Mouse (Mus musculus) gastrocnemius, adult 18-20 months (tissue): ENCODE measurements around the gene Lsg1. TPM values are rescaled to one million over a fixed set of nuclear protein-coding genes. Genes with fewer than 3 reads are reported as not detected.
A peak's percentile ranks its signal among the peaks of the same experiment; 100 is the strongest.

Experiments used
- DNase-seq: peaks from one replicate; pipeline ENCODE4 v3.0.0; 2021; ENCODE audit warnings: low spot score
- total RNA-seq, 2 experiments: library from RNA; stranded (reverse); gene quantifications; 2 replicates each; pipeline ENCODE4 v1.2.3; 2021

Lsg1 gene
- total RNA-seq, 2 experiments from 2014 or later = 18.6 to 18.9 TPM

GRCm38 (mm10) chr16:30601046-30601832 lies 13.8 kb upstream of the Lsg1 start:
- peak; percentile 40 for DNase-seq

GRCm38 (mm10) chr16:30600431-30601045 lies 13.1 kb upstream of the Lsg1 start:
- peak; percentile 61 for DNase-seq

GRCm38 (mm10) chr16:30599491-30600268 lies 12.3 kb upstream of the Lsg1 start, which contains the start of gene Fam43a:
Gene Fam43a (plus strand): TSS chr16:30599723.
- peak; percentile 92 for DNase-seq

- DNase-seq = peak; percentile 89
These were observed 9.7 kb upstream of the Lsg1 start for GRCm38 (mm10) chr16:30596959-30597681.

- no peak for DNase-seq
These were observed 8.6 kb upstream of the Lsg1 start for GRCm38 (mm10) chr16:30595835-30596557.

GRCm38 (mm10) chr16:30595356-30595755 lies 8.0 kb upstream of the Lsg1 start:
- no peak for DNase-seq

- no peak for DNase-seq
These were observed 4.6 kb upstream of the Lsg1 start for GRCm38 (mm10) chr16:30591990-30592389.

- DNase-seq = no peak
These were observed 3.1 kb upstream of the Lsg1 start for GRCm38 (mm10) chr16:30590264-30591209.

GRCm38 (mm10) chr16:30586935-30587493 lies 378 bp downstream of the Lsg1 start:
- no peak for DNase-seq

GRCm38 (mm10) chr16:30580765-30581164 lies 6.6 kb downstream of the Lsg1 start:
- DNase-seq = no peak

GRCm38 (mm10) chr16:30576392-30576791 lies 11.0 kb downstream of the Lsg1 start:
- no peak for DNase-seq

GRCm38 (mm10) chr16:30575815-30576214 lies 11.6 kb downstream of the Lsg1 start:
- no peak for DNase-seq

- DNase-seq = no peak
These were observed 15.2 kb downstream of the Lsg1 start for GRCm38 (mm10) chr16:30572239-30572638.

GRCm38 (mm10) chr16:30571378-30571777 lies 16.0 kb downstream of the Lsg1 start:
- no peak for DNase-seq

GRCm38 (mm10) chr16:30570173-30570572 lies 17.2 kb downstream of the Lsg1 start:
- no peak for DNase-seq

- DNase-seq = no peak
These were observed 21.8 kb downstream of the Lsg1 start for GRCm38 (mm10) chr16:30565631-30566030.

GRCm38 (mm10) chr16:30560601-30561000 lies 26.8 kb downstream of the Lsg1 start:
- DNase-seq = no peak

GRCm38 (mm10) chr16:30559312-30559992 lies 27.9 kb downstream of the Lsg1 start:
- no peak for DNase-seq

- no peak for DNase-seq
These were observed 33.3 kb downstream of the Lsg1 start for GRCm38 (mm10) chr16:30554109-30554508.
